Mouse (Mus musculus) lung, postnatal 0 days (tissue): Measurements from ENCODE around the gene Tfap2b.

ENCODE experiments used
- CTCF ChIP-seq: IDR thresholded peaks from 2 replicates; pipeline ENCODE4 v1.5.1; 2016; ENCODE audit warnings: antibody characterized with exemption, mild to moderate bottlenecking
- EP300 ChIP-seq: IDR thresholded peaks from 2 replicates; pipeline ENCODE4 v1.6.1; 2016; ENCODE audit warnings: antibody characterized with exemption, mild to moderate bottlenecking, control low read depth

GRCm38 (mm10) chr1:19232743-19233142 is 24.0 kb downstream of the Tfap2b start:
- TF ChIP-seq CTCF, result no peak
- no peak for TF ChIP-seq EP300
